ENCODE assay signal across 14 mouse cellular contexts in genomic region chr12:13024215-13024841, GRCm38 (mm10).
DNase-seq lines count a peak whose midpoint lies in the region; ATAC-seq and TF ChIP-seq lines count a peak whose summit lies in the region.
"Had no signal": no experiment of that assay in that cellular context is flagged by ENCODE, and none has a peak within 500 bp of the region (broad histone marks: within the 10 kb centered on the region; RNA-seq: fewer than 3 reads in every experiment).

No protein-coding gene starts in this region.

- no peak overlapping the region for H3K4me3 ChIP-seq in midbrain, embryonic 11.5 days (ENCODE audit: low read depth, low read length)
- no peak overlapping the region for H3K4me3 ChIP-seq in midbrain, embryonic 10.5 days
- H3K4me3 ChIP-seq in forebrain, embryonic 15.5 days = no peak overlapping the region
- H3K4me3 ChIP-seq in hindbrain, postnatal 0 days (ENCODE audit: low read length) = no peak overlapping the region
- no peak overlapping the region for H3K4me3 ChIP-seq in thymus, adult 2 months (ENCODE audit: control insufficient read depth, insufficient read depth, low read length)
- H3K4me3 ChIP-seq: heart, adult 2 months had no signal

- ATAC-seq in midbrain, embryonic 11.5 days (ENCODE audit: low FRiP score) = peak; percentile 55; the same call in 1 of the 2 replicates
- peak; percentile 82 for ATAC-seq in forebrain, embryonic 15.5 days (replicated peaks)
- peak; percentile 72 for ATAC-seq in hindbrain, postnatal 0 days
- ATAC-seq: intestine, embryonic 16.5 days had no signal

- no peak for TF ChIP-seq POLR2A in thymus, adult 2 months (IDR thresholded peaks at IDR 0.05; ENCODE audit: control insufficient read depth, extremely low read depth, insufficient read depth, low read length, poor library complexity)

- H3K4me1 ChIP-seq in midbrain, embryonic 11.5 days (ENCODE audit: control insufficient read depth, insufficient read depth, low read length) = peaks cover 5% of the 10 kb centered on the region; the same call in 1 of the 2 replicates
- peaks cover 14% of the 10 kb centered on the region for H3K4me1 ChIP-seq in midbrain, embryonic 10.5 days
- H3K4me1 ChIP-seq in forebrain, embryonic 15.5 days = peaks cover 27% of the 10 kb centered on the region
- peaks cover 10% of the 10 kb centered on the region; the same call in 1 of the 2 replicates for H3K4me1 ChIP-seq in hindbrain, postnatal 0 days (ENCODE audit: insufficient read depth, low read length)
- H3K4me1 ChIP-seq in thymus, adult 2 months (replicated peaks; ENCODE audit: control insufficient read depth, insufficient read depth, low read length) = no peaks in the 10 kb centered on the region

- WGBS in midbrain, embryonic 11.5 days = 51% methylated on average over 8 of the region's 8 CpGs
- 58% methylated on average over 8 of the region's 8 CpGs for WGBS in midbrain, embryonic 10.5 days
- 8% methylated on average over 8 of the region's 8 CpGs for WGBS in forebrain, embryonic 15.5 days
- 29% methylated on average over 8 of the region's 8 CpGs for WGBS in hindbrain, postnatal 0 days
- 84% methylated on average over 8 of the region's 8 CpGs for WGBS in thymus, adult 2 months

- DNase-seq in midbrain, embryonic 11.5 days (ENCODE audit: low spot score, missing footprints) = no peak
- DNase-seq in midbrain, embryonic 10.5 days (ENCODE audit: low spot score) = no peak
- DNase-seq in hindbrain, postnatal 0 days (ENCODE audit: low spot score) = peak; percentile 48
- DNase-seq in thymus, adult 2 months = no peak
- no peak for DNase-seq in embryo, embryonic 9.5 days (ENCODE audit: extremely low spot score)
- no peak for DNase-seq in kidney, postnatal 10 days
- DNase-seq: heart, postnatal 10 days; kidney, postnatal 4 days; lung, postnatal 36 days; thymus, adult 18-20 months had no signal

- no peaks in the 10 kb centered on the region for H3K36me3 ChIP-seq in midbrain, embryonic 11.5 days (ENCODE audit: control insufficient read depth, insufficient read depth, low read length)
- no peaks in the 10 kb centered on the region for H3K36me3 ChIP-seq in midbrain, embryonic 10.5 days
- no peaks in the 10 kb centered on the region for H3K36me3 ChIP-seq in forebrain, embryonic 15.5 days
- no peaks in the 10 kb centered on the region for H3K36me3 ChIP-seq in hindbrain, postnatal 0 days (ENCODE audit: insufficient read depth, low read length)
- H3K36me3 ChIP-seq in thymus, adult 2 months (ENCODE audit: control insufficient read depth, insufficient read depth, low read length) = no peaks in the 10 kb centered on the region

- H3K4me2 ChIP-seq in midbrain, embryonic 11.5 days = no peak overlapping the region
- no peak overlapping the region for H3K4me2 ChIP-seq in forebrain, embryonic 15.5 days (replicated peaks)
- H3K4me2 ChIP-seq in hindbrain, postnatal 0 days (ENCODE audit: low read depth, low read length) = no peak overlapping the region

- H3K27me3 ChIP-seq in midbrain, embryonic 11.5 days (ENCODE audit: control insufficient read depth, insufficient read depth, low read length) = no peaks in the 10 kb centered on the region
- no peaks in the 10 kb centered on the region for H3K27me3 ChIP-seq in midbrain, embryonic 10.5 days (ENCODE audit: low read depth, poor library complexity, severe bottlenecking)
- H3K27me3 ChIP-seq in forebrain, embryonic 15.5 days = no peaks in the 10 kb centered on the region
- no peaks in the 10 kb centered on the region for H3K27me3 ChIP-seq in hindbrain, postnatal 0 days (ENCODE audit: insufficient read depth, low read length)
- H3K27me3 ChIP-seq in thymus, adult 2 months (ENCODE audit: control insufficient read depth, insufficient read depth, low read length) = no peaks in the 10 kb centered on the region

- no peak overlapping the region for H3K27ac ChIP-seq in midbrain, embryonic 11.5 days (ENCODE audit: low read depth, low read length)
- no peak overlapping the region for H3K27ac ChIP-seq in midbrain, embryonic 10.5 days (replicated peaks)
- peak overlapping the region; percentile 56 for H3K27ac ChIP-seq in forebrain, embryonic 15.5 days (replicated peaks)
- H3K27ac ChIP-seq in hindbrain, postnatal 0 days = no peak overlapping the region
- H3K27ac ChIP-seq in thymus, adult 2 months (ENCODE audit: control insufficient read depth, insufficient read depth, low read length) = no peak overlapping the region
- H3K27ac ChIP-seq: heart, adult 2 months; liver, embryonic 14.5 days had no signal

- H3K9ac ChIP-seq in midbrain, embryonic 11.5 days (ENCODE audit: low read length) = no peak overlapping the region
- H3K9ac ChIP-seq in forebrain, embryonic 15.5 days (replicated peaks) = no peak overlapping the region
- H3K9ac ChIP-seq in hindbrain, postnatal 0 days (replicated peaks; ENCODE audit: low read length) = no peak overlapping the region
- H3K9ac ChIP-seq: liver, embryonic 14.5 days had no signal

- H3K9me3 ChIP-seq in midbrain, embryonic 11.5 days (ENCODE audit: control insufficient read depth, low read length) = no peaks in the 10 kb centered on the region
- no peaks in the 10 kb centered on the region for H3K9me3 ChIP-seq in midbrain, embryonic 10.5 days (replicated peaks)
- H3K9me3 ChIP-seq in forebrain, embryonic 15.5 days = no peaks in the 10 kb centered on the region
- H3K9me3 ChIP-seq in hindbrain, postnatal 0 days (ENCODE audit: low read length) = no peaks in the 10 kb centered on the region

- no peak for TF ChIP-seq CTCF in hindbrain, postnatal 0 days (IDR thresholded peaks at IDR 0.05; ENCODE audit: low read depth)
- no peak for TF ChIP-seq CTCF in thymus, adult 2 months (IDR thresholded peaks at IDR 0.05; ENCODE audit: borderline replicate concordance, control insufficient read depth, extremely low read depth, insufficient read depth, low read length, poor library complexity)
